ENCODE assay signal across 8 mouse cellular contexts in the genomic region with DNA sequence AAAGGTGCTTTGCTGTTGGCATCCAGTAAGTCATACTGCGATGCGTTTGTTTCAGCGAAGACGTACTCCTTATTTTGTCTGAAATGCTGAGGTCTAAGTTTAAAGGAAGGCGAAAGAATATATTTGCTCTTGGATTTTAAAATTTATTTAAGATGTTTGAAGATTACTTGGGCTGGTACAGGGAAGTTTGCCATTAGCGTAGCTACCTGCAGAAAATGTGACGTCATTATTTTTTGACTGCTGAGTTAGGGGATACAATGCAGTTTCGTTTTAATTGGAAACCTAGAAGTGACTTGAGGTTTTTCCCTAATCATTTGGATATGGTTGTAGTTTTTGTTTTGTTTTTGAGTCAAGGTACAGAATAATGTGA. TPM values are rescaled to one million over a fixed set of nuclear protein-coding genes. Genes with fewer than 3 reads are reported as not detected.
DNase-seq lines count a peak whose midpoint lies in the region; ATAC-seq and TF ChIP-seq lines count a peak whose summit lies in the region.

No protein-coding gene starts in this region.

- peaks cover 58% of the 10 kb centered on the region for H3K79me2 ChIP-seq in C2C12 (ENCODE audit: control insufficient read depth, insufficient read depth)

- H3K4me1 ChIP-seq in forebrain, embryonic 14.5 days (ENCODE audit: control insufficient read depth, insufficient read depth, low read length): peaks cover 6% of the 10 kb centered on the region
- H3K4me1 ChIP-seq in liver, embryonic 14.5 days (replicated peaks; ENCODE audit: control insufficient read depth in 2 of 2, insufficient read depth in 2 of 2, low read length in 1 of 2): peaks cover 6 to 14% of the 10 kb centered on the region in 2 experiments; a peak in 3 of 4 replicates

- no peaks in the 10 kb centered on the region for H3K9me3 ChIP-seq in forebrain, embryonic 14.5 days (replicated peaks; ENCODE audit: control insufficient read depth, low read length)
- H3K9me3 ChIP-seq in liver, embryonic 14.5 days (ENCODE audit: control insufficient read depth, low read length): no peaks in the 10 kb centered on the region

- peaks cover 43% of the 10 kb centered on the region for H3K79me3 ChIP-seq in C2C12 (ENCODE audit: low read depth)

- peak overlapping the region; percentile 88 for H3K4me2 ChIP-seq in forebrain, embryonic 14.5 days (ENCODE audit: low read length)
- H3K4me2 ChIP-seq in liver, embryonic 14.5 days (ENCODE audit: low read depth): peak overlapping the region; percentile 93

- no peak for TF ChIP-seq CTCF in C2C12 (IDR thresholded peaks at IDR 0.05; ENCODE audit: control insufficient read depth, insufficient read depth, insufficient read length)
- TF ChIP-seq CTCF in liver, embryonic 14.5 days (IDR thresholded peaks at IDR 0.05; ENCODE audit: low read depth): no peak

- H3K27me3 ChIP-seq in C2C12 (ENCODE audit: control insufficient read depth, insufficient read depth, insufficient read length): no peaks in the 10 kb centered on the region
- no peaks in the 10 kb centered on the region for H3K27me3 ChIP-seq in forebrain, embryonic 14.5 days (replicated peaks; ENCODE audit: control insufficient read depth, insufficient read depth, low read length)
- no peaks in the 10 kb centered on the region for H3K27me3 ChIP-seq in liver, embryonic 14.5 days (ENCODE audit: control insufficient read depth, insufficient read depth, low read length)

- peak overlapping the region; percentile 81 for H3K4me3 ChIP-seq in C2C12 (ENCODE audit: insufficient read depth, poor library complexity, severe bottlenecking)
- H3K4me3 ChIP-seq in forebrain, embryonic 14.5 days (ENCODE audit: low read depth, low read length): peak overlapping the region; percentile 89
- H3K4me3 ChIP-seq in liver, embryonic 14.5 days (ENCODE audit: insufficient read depth in 1 of 2, low read depth in 2 of 2, low read length in 2 of 2): peak overlapping the region; percentile 91 to 100

- WGBS in forebrain, embryonic 14.5 days: 8% methylated on average over 8 of the region's 8 CpGs
- WGBS in liver, embryonic 14.5 days (ENCODE audit: insufficient replicate concordance): 4% methylated on average over 8 of the region's 8 CpGs

- H3K36me3 ChIP-seq in C2C12 (ENCODE audit: control insufficient read depth, insufficient read depth): peaks cover 23% of the 10 kb centered on the region
- peaks cover 25% of the 10 kb centered on the region for H3K36me3 ChIP-seq in forebrain, embryonic 14.5 days (ENCODE audit: control insufficient read depth, insufficient read depth, low read length)
- H3K36me3 ChIP-seq in liver, embryonic 14.5 days (replicated peaks; ENCODE audit: control insufficient read depth, insufficient read depth, low read depth): peaks cover 17% of the 10 kb centered on the region

- H3K9ac ChIP-seq in forebrain, embryonic 14.5 days (ENCODE audit: low read length): peak overlapping the region; percentile 89
- peak overlapping the region; percentile 99 for H3K9ac ChIP-seq in liver, embryonic 14.5 days (replicated peaks)

- 0 out of 2 replicates have a peak overlapping the region, but pooled peaks have one; percentile 88 for H3K27ac ChIP-seq in forebrain, embryonic 14.5 days (ENCODE audit: low read depth, low read length)
- peak overlapping the region; percentile 92 for H3K27ac ChIP-seq in liver, embryonic 14.5 days

- ATAC-seq in forebrain, embryonic 14.5 days: no peak
- no peak for ATAC-seq in liver, embryonic 14.5 days (ENCODE audit: insufficient read depth)
- ATAC-seq in megakaryocyte progenitor cell, adult 5-6 weeks (replicated peaks; ENCODE audit: poor library complexity): no peak

- peak; percentile 1 for DNase-seq in heart, adult 11 months
- no peak for DNase-seq in heart, adult 9 months (ENCODE audit: low spot score in 2 of 2)
- no peak for DNase-seq in forebrain, embryonic 14.5 days (ENCODE audit: low spot score)
- no peak for DNase-seq in liver, embryonic 14.5 days (ENCODE audit: low read depth in 3 of 3, low spot score in 3 of 3)
- no peak for DNase-seq in urinary bladder, postnatal 14 days (ENCODE audit: low spot score)
- DNase-seq in adrenal gland, postnatal 14 days: no peak

- TF ChIP-seq EP300 in liver, embryonic 14.5 days (IDR thresholded peaks at IDR 0.05; ENCODE audit: low read depth): no peak

- H3ac ChIP-seq in C2C12 (ENCODE audit: control insufficient read depth, insufficient read length, low read depth): peak overlapping the region; percentile 52

TF ChIP-seq in C2C12, 6 proteins besides CTCF, POLR2A, EP300 and RAD21:
- TF ChIP-seq CEBPB (IDR thresholded peaks at IDR 0.05; ENCODE audit: low read depth) (no peak), MYOG (IDR thresholded peaks at IDR 0.05; ENCODE audit: control insufficient read depth, extremely low read depth, insufficient read length) (no peak), MAX (IDR thresholded peaks at IDR 0.05) (no peak), USF1 (IDR thresholded peaks at IDR 0.05; ENCODE audit: low read depth) (no peak), FOSL1 (IDR thresholded peaks at IDR 0.05; ENCODE audit: insufficient read depth, low read length, poor library complexity, severe bottlenecking) (no peak), MYOD1 (IDR thresholded peaks at IDR 0.05; ENCODE audit: control insufficient read depth, insufficient read length, low read depth) (no peak)

RNA-seq across cellular contexts. Expression of gene Ociad1, which starts 0.9 kb away (rescaled TPM):
- 142 TPM for polyA plus RNA-seq in C2C12 (2012; fragmentation: generic; extraction: Trizol)
- 196 and 211 TPM in 2 replicates for polyA plus RNA-seq in forebrain, embryonic 14.5 days (2014; fragmentation: Nextera tagmentation; extraction: Ambion mirVana)
- 59.2 and 81.4 TPM in 2 replicates for polyA plus RNA-seq in liver, embryonic 14.5 days (2012; rRNA removed)
- 74.9 and 77.4 TPM in 2 replicates for polyA plus RNA-seq in liver, embryonic 14.5 days (2014; fragmentation: Nextera tagmentation; extraction: Ambion mirVana)
- total RNA-seq in adrenal gland, postnatal 14 days (2021): 226 and 236 TPM in 2 replicates
- 239 and 256 TPM in 2 replicates for total RNA-seq in megakaryocyte progenitor cell, adult 5-6 weeks (2015)
- 218 and 231 TPM in 2 replicates for total RNA-seq in megakaryocyte progenitor cell, adult 5-6 weeks (2017)

RNA-seq across cellular contexts. Expression of gene Fryl, which starts 37.0 kb away (rescaled TPM):
- 13.2 TPM for polyA plus RNA-seq in C2C12 (2012; fragmentation: generic; extraction: Trizol)
- polyA plus RNA-seq in forebrain, embryonic 14.5 days (2014; fragmentation: Nextera tagmentation; extraction: Ambion mirVana): 32.4 and 35.6 TPM in 2 replicates
- 15.4 and 22.1 TPM in 2 replicates for polyA plus RNA-seq in liver, embryonic 14.5 days (2012; rRNA removed)
- 41.8 and 46.7 TPM in 2 replicates for polyA plus RNA-seq in liver, embryonic 14.5 days (2014; fragmentation: Nextera tagmentation; extraction: Ambion mirVana)
- 43.0 and 55.1 TPM in 2 replicates for total RNA-seq in adrenal gland, postnatal 14 days (2021)
- 56.2 and 78.5 TPM in 2 replicates for total RNA-seq in megakaryocyte progenitor cell, adult 5-6 weeks (2015)
- total RNA-seq in megakaryocyte progenitor cell, adult 5-6 weeks (2017): 74.2 and 76.4 TPM in 2 replicates

RNA-seq across cellular contexts. Expression of gene Ociad2, which starts 47.4 kb away (rescaled TPM):
- polyA plus RNA-seq in C2C12 (2012; fragmentation: generic; extraction: Trizol): 7.1 TPM
- 14.5 and 20.3 TPM in 2 replicates for polyA plus RNA-seq in forebrain, embryonic 14.5 days (2014; fragmentation: Nextera tagmentation; extraction: Ambion mirVana)
- polyA plus RNA-seq in liver, embryonic 14.5 days (2012; rRNA removed): 0.51 and 0.95 TPM in 2 replicates
- polyA plus RNA-seq in liver, embryonic 14.5 days (2014; fragmentation: Nextera tagmentation; extraction: Ambion mirVana): 2.8 and 3.6 TPM in 2 replicates
- 12.6 and 20.6 TPM in 2 replicates for total RNA-seq in adrenal gland, postnatal 14 days (2021)
- 4.7 and 6.9 TPM in 2 replicates for total RNA-seq in megakaryocyte progenitor cell, adult 5-6 weeks (2015)
- total RNA-seq in megakaryocyte progenitor cell, adult 5-6 weeks (2017): 5.5 and 7.9 TPM in 2 replicates
